Mouse (Mus musculus) bone marrow macrophage, adult 2 months (primary cell): ENCODE measurements around the gene Amdhd2. TPM values are rescaled to one million over a fixed set of nuclear protein-coding genes. Genes with fewer than 3 reads are reported as not detected.

Experiments used
- H3K27ac ChIP-seq: 2 replicates; pipeline ENCODE4 v1.5.1; 2012; ENCODE audit warnings: low read depth, low read length; ENCODE audit not compliant: insufficient read depth
- H3K4me1 ChIP-seq: 2 replicates; pipeline ENCODE4 v1.6.1; 2012; ENCODE audit warnings: low read length; ENCODE audit not compliant: control insufficient read depth, insufficient read depth
- H3K4me3 ChIP-seq: 2 replicates; pipeline ENCODE4 v1.5.1; 2012; ENCODE audit warnings: mild to moderate bottlenecking, low read length, moderate library complexity; ENCODE audit not compliant: insufficient read depth
- CTCF ChIP-seq: IDR thresholded peaks from 2 replicates; pipeline ENCODE4 v1.5.1; 2012; ENCODE audit warnings: low read depth, mild to moderate bottlenecking, low read length, moderate library complexity
- POLR2A ChIP-seq: IDR thresholded peaks from 2 replicates; pipeline ENCODE4 v1.6.1; 2012; ENCODE audit warnings: mild to moderate bottlenecking, low read depth, low read length, borderline replicate concordance
- polyA plus RNA-seq: library from polyadenylated mRNA; stranded (reverse); fragments of >200 nt; gene quantifications from 2 replicates; pipeline ENCODE4 v1.2.4, GENCODE M21; 2012; ENCODE audit not compliant: missing spikeins, insufficient read depth, insufficient read length

Amdhd2 gene
- polyA plus RNA-seq, 1 experiment, result 89.6 TPM

- Histone ChIP-seq H3K4me3 (peak overlapping the region; percentile 80), H3K4me1 (peaks cover 19% of the 10 kb centered on the region), H3K27ac (no peak overlapping the region)
- TF ChIP-seq POLR2A, result no peak
- TF ChIP-seq CTCF, result no peak
These were observed 43.1 kb upstream of the Amdhd2 start for GRCm38 (mm10) chr17:24206451-24207351.

- Histone ChIP-seq H3K4me3 (peak overlapping the region; percentile 80), H3K27ac (no peak overlapping the region), H3K4me1 (peaks cover 16% of the 10 kb centered on the region)
These were observed 42.4 kb upstream of the Amdhd2 start for GRCm38 (mm10) chr17:24205908-24206361.

GRCm38 (mm10) chr17:24205284-24205888, 41.8 kb upstream of the Amdhd2 start, which contains the start of gene Tbc1d24:
TSS of gene Tbc1d24 (minus strand) at chr17:24205562.
- Histone ChIP-seq H3K4me1 (peaks cover 18% of the 10 kb centered on the region), H3K27ac (no peak within 1 kb of the TSS), H3K4me3 (peak within 1 kb of the TSS; percentile 80)
- TF ChIP-seq POLR2A (no peak), CTCF (no peak)

More at GRCm38 (mm10) chr17:24205908-24206361, 42.4 kb upstream of the Amdhd2 start:
- TF ChIP-seq CTCF, result no peak; the same call in 1 of the 2 replicates
- no peak for TF ChIP-seq POLR2A

GRCm38 (mm10) chr17:24204846-24205245, 41.3 kb upstream of the Amdhd2 start:
- H3K27ac ChIP-seq, result no peak overlapping the region
- peak overlapping the region; percentile 80 for H3K4me3 ChIP-seq
- TF ChIP-seq CTCF (no peak), POLR2A (no peak)
- peaks cover 23% of the 10 kb centered on the region for H3K4me1 ChIP-seq

GRCm38 (mm10) chr17:24203611-24204534, 40.3 kb upstream of the Amdhd2 start:
- Histone ChIP-seq H3K27ac (no peak overlapping the region), H3K4me3 (peak overlapping the region; percentile 80; the same call in 1 of the 2 replicates), H3K4me1 (peaks cover 29% of the 10 kb centered on the region)
- TF ChIP-seq CTCF (no peak), POLR2A (no peak)

GRCm38 (mm10) chr17:24203068-24203467, 39.5 kb upstream of the Amdhd2 start:
- Histone ChIP-seq H3K27ac (no peak overlapping the region), H3K4me1 (peaks cover 29% of the 10 kb centered on the region), H3K4me3 (no peak overlapping the region)
- TF ChIP-seq POLR2A (no peak), CTCF (no peak)

- H3K4me3 ChIP-seq, result no peak overlapping the region
- no peak overlapping the region for H3K27ac ChIP-seq
- TF ChIP-seq POLR2A, result no peak
- TF ChIP-seq CTCF, result no peak
- H3K4me1 ChIP-seq, result peaks cover 25% of the 10 kb centered on the region
These were observed 37.5 kb upstream of the Amdhd2 start for GRCm38 (mm10) chr17:24201092-24201491.

- Histone ChIP-seq H3K4me1 (peaks cover 23% of the 10 kb centered on the region), H3K27ac (no peak overlapping the region), H3K4me3 (no peak overlapping the region)
- TF ChIP-seq CTCF (no peak), POLR2A (no peak)
These were observed 36.2 kb upstream of the Amdhd2 start for GRCm38 (mm10) chr17:24199741-24200140.

GRCm38 (mm10) chr17:24199252-24199651, 35.7 kb upstream of the Amdhd2 start:
- Histone ChIP-seq H3K4me3 (no peak overlapping the region), H3K4me1 (peaks cover 21% of the 10 kb centered on the region), H3K27ac (no peak overlapping the region)
- TF ChIP-seq CTCF, result no peak
- TF ChIP-seq POLR2A, result no peak

GRCm38 (mm10) chr17:24197032-24197824, 33.7 kb upstream of the Amdhd2 start:
- TF ChIP-seq CTCF (no peak), POLR2A (no peak)
- no peak overlapping the region for H3K27ac ChIP-seq
- no peak overlapping the region for H3K4me3 ChIP-seq
- H3K4me1 ChIP-seq, result peaks cover 33% of the 10 kb centered on the region
